Mouse (Mus musculus): Measurements from ENCODE around the gene Susd3. TPM values are rescaled to one million over a fixed set of nuclear protein-coding genes. Genes with fewer than 3 reads are reported as not detected.

Susd3 gene
- polyA plus RNA-seq, 1 experiment from 2014 or later: 44.8 TPM

- no peak for TF ChIP-seq CTCF (IDR thresholded peaks at IDR 0.05; ENCODE audit: low read depth)
- H3K4me1 ChIP-seq (replicated peaks; ENCODE audit: insufficient read depth, low read length): peaks cover 7% of the 10 kb centered on the region; the same call in 1 of the 2 replicates
- DNase-seq (ENCODE audit: low spot score): peak; percentile 42
- peak overlapping the region; percentile 51; the same call in 1 of the 2 replicates for H3K27ac ChIP-seq
- H3K9me3 ChIP-seq (replicated peaks; ENCODE audit: low read length): no peaks in the 10 kb centered on the region
- no peaks in the 10 kb centered on the region for H3K27me3 ChIP-seq (ENCODE audit: insufficient read depth, low read length)
- peak; percentile 62 for ATAC-seq (replicated peaks; ENCODE audit: low FRiP score, low read depth)
- H3K9ac ChIP-seq (ENCODE audit: low read depth, low read length): peak overlapping the region; percentile 53; the same call in 1 of the 2 replicates
- peak overlapping the region; percentile 39 for H3K4me3 ChIP-seq (replicated peaks; ENCODE audit: low read depth, low read length)
- H3K4me2 ChIP-seq (ENCODE audit: low read length): peak overlapping the region; percentile 66
- H3K36me3 ChIP-seq (ENCODE audit: insufficient read depth, low read length): no peaks in the 10 kb centered on the region
- 1% methylated on average over 58 of the region's 58 CpGs for WGBS
Observed at GRCm38 (mm10) chr13:49247740-49248466, 603 bp downstream of the Susd3 start.

- Histone ChIP-seq H3K27ac (peak overlapping the region; percentile 51; the same call in 1 of the 2 replicates), H3K27me3 (ENCODE audit: insufficient read depth, low read length) (no peaks in the 10 kb centered on the region), H3K9me3 (replicated peaks; ENCODE audit: low read length) (no peaks in the 10 kb centered on the region), H3K9ac (ENCODE audit: low read depth, low read length) (peak overlapping the region; percentile 53; the same call in 1 of the 2 replicates), H3K4me3 (replicated peaks; ENCODE audit: low read depth, low read length) (peak overlapping the region; percentile 39), H3K4me1 (replicated peaks; ENCODE audit: insufficient read depth, low read length) (peaks cover 7% of the 10 kb centered on the region; the same call in 1 of the 2 replicates), H3K4me2 (ENCODE audit: low read length) (peak overlapping the region; percentile 66), H3K36me3 (ENCODE audit: insufficient read depth, low read length) (no peaks in the 10 kb centered on the region)
- DNase-seq (ENCODE audit: low spot score): no peak
- no peak for ATAC-seq (replicated peaks; ENCODE audit: low FRiP score, low read depth)
- 36% methylated on average over 12 of the region's 12 CpGs for WGBS
- TF ChIP-seq CTCF (IDR thresholded peaks at IDR 0.05; ENCODE audit: low read depth): no peak
Observed at GRCm38 (mm10) chr13:49247232-49247739, 1.2 kb downstream of the Susd3 start.

- Histone ChIP-seq H3K27ac (peak overlapping the region; percentile 62), H3K4me1 (replicated peaks; ENCODE audit: insufficient read depth, low read length) (peaks cover 7% of the 10 kb centered on the region; the same call in 1 of the 2 replicates), H3K4me2 (ENCODE audit: low read length) (peak overlapping the region; percentile 66), H3K9ac (ENCODE audit: low read depth, low read length) (0 out of 2 replicates have a peak overlapping the region, but pooled peaks have one; percentile 8), H3K27me3 (ENCODE audit: insufficient read depth, low read length) (no peaks in the 10 kb centered on the region), H3K36me3 (ENCODE audit: insufficient read depth, low read length) (no peaks in the 10 kb centered on the region), H3K9me3 (replicated peaks; ENCODE audit: low read length) (no peaks in the 10 kb centered on the region), H3K4me3 (replicated peaks; ENCODE audit: low read depth, low read length) (peak overlapping the region; percentile 39)
- DNase-seq (ENCODE audit: low spot score) (no peak), ATAC-seq (replicated peaks; ENCODE audit: low FRiP score, low read depth) (no peak)
- no peak for TF ChIP-seq CTCF (IDR thresholded peaks at IDR 0.05; ENCODE audit: low read depth)
- 90% methylated on average over 2 of the region's 2 CpGs for WGBS
Observed at GRCm38 (mm10) chr13:49246626-49247025, 1.9 kb downstream of the Susd3 start.

GRCm38 (mm10) chr13:49246011-49246410 lies 2.5 kb downstream of the Susd3 start:
- DNase-seq (ENCODE audit: low spot score): no peak
- Histone ChIP-seq H3K9ac (ENCODE audit: low read depth, low read length) (no peak overlapping the region), H3K9me3 (replicated peaks; ENCODE audit: low read length) (no peaks in the 10 kb centered on the region), H3K27ac (peak overlapping the region; percentile 62), H3K4me1 (replicated peaks; ENCODE audit: insufficient read depth, low read length) (peaks cover 7% of the 10 kb centered on the region; the same call in 1 of the 2 replicates), H3K4me2 (ENCODE audit: low read length) (peak overlapping the region; percentile 66; the same call in 1 of the 2 replicates), H3K4me3 (replicated peaks; ENCODE audit: low read depth, low read length) (no peak overlapping the region), H3K36me3 (ENCODE audit: insufficient read depth, low read length) (no peaks in the 10 kb centered on the region), H3K27me3 (ENCODE audit: insufficient read depth, low read length) (no peaks in the 10 kb centered on the region)
- no peak for TF ChIP-seq CTCF (IDR thresholded peaks at IDR 0.05; ENCODE audit: low read depth)
- ATAC-seq (replicated peaks; ENCODE audit: low FRiP score, low read depth): no peak
- WGBS: 71% methylated on average over 3 of the region's 3 CpGs

GRCm38 (mm10) chr13:49245251-49245650 lies 3.3 kb downstream of the Susd3 start:
- TF ChIP-seq CTCF (IDR thresholded peaks at IDR 0.05; ENCODE audit: low read depth): no peak
- WGBS: 68% methylated on average over 4 of the region's 4 CpGs
- peak; percentile 29; the same call in 1 of the 2 replicates for ATAC-seq (replicated peaks; ENCODE audit: low FRiP score, low read depth)
- Histone ChIP-seq H3K4me1 (replicated peaks; ENCODE audit: insufficient read depth, low read length) (peaks cover 7% of the 10 kb centered on the region; the same call in 1 of the 2 replicates), H3K9ac (ENCODE audit: low read depth, low read length) (no peak overlapping the region), H3K4me2 (ENCODE audit: low read length) (no peak overlapping the region), H3K4me3 (replicated peaks; ENCODE audit: low read depth, low read length) (no peak overlapping the region), H3K27ac (peak overlapping the region; percentile 62), H3K9me3 (replicated peaks; ENCODE audit: low read length) (no peaks in the 10 kb centered on the region), H3K36me3 (ENCODE audit: insufficient read depth, low read length) (no peaks in the 10 kb centered on the region), H3K27me3 (ENCODE audit: insufficient read depth, low read length) (no peaks in the 10 kb centered on the region)
- DNase-seq (ENCODE audit: low spot score): peak; percentile 25

- Histone ChIP-seq H3K9me3 (replicated peaks; ENCODE audit: low read length) (no peaks in the 10 kb centered on the region), H3K4me3 (replicated peaks; ENCODE audit: low read depth, low read length) (no peak overlapping the region), H3K27me3 (ENCODE audit: insufficient read depth, low read length) (no peaks in the 10 kb centered on the region), H3K36me3 (ENCODE audit: insufficient read depth, low read length) (no peaks in the 10 kb centered on the region), H3K9ac (ENCODE audit: low read depth, low read length) (no peak overlapping the region), H3K4me2 (ENCODE audit: low read length) (no peak overlapping the region), H3K27ac (no peak overlapping the region), H3K4me1 (replicated peaks; ENCODE audit: insufficient read depth, low read length) (peaks cover 7% of the 10 kb centered on the region; the same call in 1 of the 2 replicates)
- ATAC-seq (replicated peaks; ENCODE audit: low FRiP score, low read depth) (no peak), DNase-seq (ENCODE audit: low spot score) (no peak)
- no peak for TF ChIP-seq CTCF (IDR thresholded peaks at IDR 0.05; ENCODE audit: low read depth)
- 97% methylated on average over 2 of the region's 2 CpGs for WGBS
Observed at GRCm38 (mm10) chr13:49243492-49243891, 5.0 kb downstream of the Susd3 start.
